Mouse (Mus musculus) inflammation-experienced regulatory T-cells, adult 6 months (primary cell): Measurements from ENCODE around the gene Rfx4. TPM values are rescaled to one million over a fixed set of nuclear protein-coding genes. Genes with fewer than 3 reads are reported as not detected.

Experiments
- ATAC-seq: one replicate; pipeline ENCODE4 v1.8.0; 2017
- polyA plus RNA-seq, 3 experiments: library from polyadenylated mRNA; unstranded; fragments of 100-300 nt; shearing (Covaris generic); gene quantifications; one replicate each; pipeline ENCODE4 v1.2.1; 2017

Rfx4 gene
- polyA plus RNA-seq, 3 experiments from 2014 or later = 0.18 TPM; not detected in 2

GRCm38 (mm10) chr10:84913148-84913547 is 157.3 kb downstream of the Rfx4 start:
- ATAC-seq = no peak

- ATAC-seq = no peak
Measured at GRCm38 (mm10) chr10:84915476-84915875, 159.6 kb downstream of the Rfx4 start.

DNA sequence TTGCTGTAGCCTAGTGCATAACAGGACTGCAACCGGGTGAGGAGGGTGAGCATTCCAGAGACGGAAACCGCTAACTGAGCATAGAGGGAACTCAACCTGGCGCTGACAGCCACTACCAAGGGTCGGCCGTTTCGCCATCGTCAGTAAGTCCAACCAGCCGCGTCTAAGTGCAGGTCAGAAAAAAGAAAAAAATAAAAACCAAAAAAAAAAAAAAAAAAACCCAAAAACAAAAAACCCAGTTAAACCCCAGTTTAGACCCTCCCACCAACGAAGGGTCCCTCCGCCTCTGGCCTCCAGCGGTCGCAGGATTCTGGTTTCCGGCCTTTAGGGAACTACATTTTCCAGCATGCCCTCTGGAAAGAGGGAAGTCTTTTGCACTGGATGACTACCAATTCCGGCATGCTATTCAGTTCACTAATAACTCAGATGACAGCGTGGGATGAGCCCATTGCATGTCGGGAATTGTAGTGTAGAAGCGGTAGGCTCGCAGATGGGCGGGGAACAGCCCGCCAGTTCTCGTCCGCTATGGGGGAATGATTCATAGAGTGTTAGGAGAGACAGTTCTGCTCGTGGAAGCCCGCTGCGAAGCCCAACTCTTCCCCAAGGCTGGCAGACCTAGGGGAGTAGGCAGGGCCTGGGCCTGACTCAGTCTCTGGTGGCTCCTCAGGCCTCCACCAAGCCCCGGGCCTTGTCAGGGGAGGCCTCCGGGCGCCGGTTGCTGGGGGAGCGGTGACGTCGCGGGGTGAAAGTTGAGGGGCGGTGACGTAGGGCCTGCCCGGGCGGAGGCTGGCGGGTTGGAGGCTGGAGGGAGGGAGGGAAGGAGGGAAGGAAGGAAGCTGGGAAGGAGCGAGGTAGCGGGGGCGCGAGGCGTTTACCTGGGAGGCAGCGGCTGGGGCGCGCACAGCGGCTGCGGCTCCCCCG is 161.2 kb downstream of the Rfx4 start, which contains the start of gene Ric8b:
Gene Ric8b (plus strand): TSS at position 807 of the 921 bp plus-strand sequence.
- peak; percentile 95 for ATAC-seq

DNA sequence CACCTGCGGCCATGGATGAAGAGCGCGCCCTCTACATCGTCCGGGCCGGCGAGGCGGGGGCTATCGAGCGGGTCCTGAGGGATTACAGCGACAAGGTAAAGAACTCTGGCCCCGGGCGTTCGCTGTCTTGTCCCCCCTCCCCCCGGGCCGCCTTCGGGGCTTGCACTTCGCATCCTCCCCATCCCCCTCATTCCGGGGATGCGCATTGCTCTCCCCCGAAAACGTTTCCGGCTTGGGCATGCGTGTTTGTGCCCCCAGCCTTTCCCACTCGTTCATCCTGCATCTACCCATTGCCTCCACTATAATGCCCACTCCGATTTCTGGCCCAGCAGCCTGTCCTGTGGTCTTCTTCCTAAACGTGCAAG is 161.9 kb downstream of the Rfx4 start:
- ATAC-seq = peak; percentile 19

- no peak for ATAC-seq
Measured at GRCm38 (mm10) chr10:84926336-84926735, 170.5 kb downstream of the Rfx4 start.

DNA sequence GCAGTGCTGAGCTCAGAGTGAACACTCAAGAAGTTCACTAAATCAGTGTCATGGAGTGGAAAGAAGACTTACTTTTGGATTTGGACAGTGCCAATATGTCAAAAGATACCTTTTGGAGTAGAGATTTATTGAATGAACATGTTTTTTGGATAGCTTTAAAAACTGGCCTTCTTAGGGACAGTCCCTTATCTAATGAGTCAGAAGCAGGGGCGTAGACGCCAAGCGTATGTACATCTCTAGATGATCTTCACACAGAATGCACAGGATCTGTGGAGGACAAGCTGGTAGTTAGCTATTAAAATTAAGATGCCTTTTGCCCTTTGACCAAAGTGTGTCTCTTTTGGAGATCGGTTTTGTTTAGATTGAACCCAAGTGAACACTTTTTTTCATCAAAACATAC is 171.0 kb downstream of the Rfx4 start:
- ATAC-seq = peak; percentile 73

GRCm38 (mm10) chr10:84928465-84928864 is 172.6 kb downstream of the Rfx4 start:
- ATAC-seq = peak; percentile 26

DNA sequence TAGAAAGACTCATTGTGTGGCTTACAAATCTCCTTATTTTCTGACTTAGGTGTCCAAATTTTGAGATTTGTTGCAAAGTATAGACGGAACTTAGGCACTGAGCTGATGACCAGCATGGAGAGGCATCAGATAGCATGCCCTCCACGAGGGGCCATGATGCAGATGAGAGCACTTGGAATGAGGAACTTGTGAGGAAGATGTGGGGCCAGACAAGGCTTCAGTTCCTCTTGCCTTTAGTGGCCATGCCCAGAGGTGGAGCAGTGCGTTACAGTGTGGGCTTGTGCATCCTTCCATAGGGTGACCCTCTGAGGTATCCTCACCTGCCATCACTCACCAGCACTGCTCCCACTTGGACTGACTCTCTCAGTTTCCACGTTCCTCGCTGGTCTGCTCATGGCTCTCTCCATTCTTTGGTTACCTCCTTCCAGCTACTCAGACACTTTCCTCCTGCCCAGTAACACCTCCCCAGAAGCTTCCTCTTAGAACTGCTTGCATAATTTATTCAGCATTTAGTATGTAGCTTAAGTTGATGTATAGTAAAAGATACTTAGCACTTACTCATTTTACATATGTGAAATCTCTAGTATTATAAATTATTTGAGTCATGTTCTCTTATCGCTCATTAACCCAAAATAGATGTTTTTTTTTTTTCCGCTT is 179.8 kb downstream of the Rfx4 start:
- ATAC-seq = no peak

GRCm38 (mm10) chr10:84936832-84937515 is 181.1 kb downstream of the Rfx4 start:
- ATAC-seq = no peak

- ATAC-seq = no peak
Measured at GRCm38 (mm10) chr10:84938094-84938820, 182.4 kb downstream of the Rfx4 start.

GRCm38 (mm10) chr10:84938886-84939285 is 183.0 kb downstream of the Rfx4 start:
- no peak for ATAC-seq

DNA sequence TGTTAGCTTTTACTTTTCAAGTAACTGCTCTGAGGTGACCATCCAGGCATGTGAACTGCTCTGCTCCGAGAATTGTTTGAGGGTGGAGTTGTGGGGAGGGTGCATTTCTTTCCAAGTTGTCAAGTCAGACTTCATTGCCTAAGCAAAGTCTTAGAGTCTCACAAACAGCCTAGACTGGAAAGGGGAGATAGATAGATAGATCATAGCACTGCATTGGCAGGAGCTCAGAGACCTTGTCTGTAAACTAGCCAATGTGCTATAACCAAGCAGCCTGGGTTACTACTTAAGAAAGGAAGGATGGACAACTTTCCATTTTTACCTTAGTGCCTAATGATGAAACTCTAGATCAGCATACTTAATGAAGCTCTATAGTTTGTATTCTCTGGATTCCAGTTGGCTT is 184.5 kb downstream of the Rfx4 start:
- no peak for ATAC-seq

GRCm38 (mm10) chr10:84945692-84946091 is 189.8 kb downstream of the Rfx4 start:
- ATAC-seq = no peak

DNA sequence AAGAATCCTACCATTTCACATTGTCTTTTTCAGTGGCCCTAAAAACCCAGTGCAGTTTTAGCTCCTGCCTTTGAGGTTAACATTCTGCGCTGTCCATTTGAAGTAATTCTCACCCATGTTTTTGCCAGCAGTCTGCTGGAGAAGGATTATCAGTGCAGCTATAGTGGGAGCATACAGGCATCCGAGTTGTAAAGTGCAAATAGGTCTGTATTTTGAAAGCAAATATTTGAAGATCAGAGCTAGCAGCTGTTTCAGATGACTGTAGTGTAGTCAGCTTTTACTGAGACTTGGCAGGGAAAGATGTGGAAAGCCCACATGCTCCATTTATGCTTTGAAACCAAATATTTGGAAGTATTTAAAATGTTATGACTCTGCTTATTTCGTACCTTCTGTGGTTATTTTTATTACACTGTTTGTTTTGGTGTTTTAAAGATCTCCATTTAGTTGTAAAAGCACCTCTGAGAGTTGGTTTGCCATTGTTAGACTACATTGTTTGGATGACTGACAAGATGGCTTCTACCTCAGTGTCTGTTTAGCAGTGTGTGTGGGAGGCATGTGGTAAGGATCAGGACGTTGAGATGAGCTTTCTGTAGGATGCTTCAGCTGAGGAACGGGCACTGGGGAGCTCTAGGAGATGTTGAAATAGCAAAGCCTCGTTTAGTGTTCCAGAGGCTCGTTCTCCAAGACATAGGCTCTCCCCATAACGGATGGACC is 193.3 kb downstream of the Rfx4 start:
- no peak for ATAC-seq

DNA sequence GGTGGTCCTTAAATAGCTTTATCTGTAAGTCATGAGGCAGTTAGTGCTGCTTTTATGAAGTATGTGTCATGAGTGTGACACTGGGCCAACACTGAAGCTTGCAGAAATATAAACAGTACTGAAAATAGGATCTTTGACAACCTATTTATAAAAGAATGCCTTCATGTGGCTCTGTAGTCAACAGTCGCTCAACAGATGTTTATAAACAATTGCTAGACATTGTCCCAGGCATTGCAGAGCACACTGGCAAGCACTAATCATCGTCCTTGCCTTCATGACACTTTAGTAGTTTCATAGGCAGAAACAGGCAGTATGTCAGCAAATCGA is 193.8 kb downstream of the Rfx4 start:
- no peak for ATAC-seq

- ATAC-seq = no peak
Measured at GRCm38 (mm10) chr10:84950384-84950783, 194.5 kb downstream of the Rfx4 start.

DNA sequence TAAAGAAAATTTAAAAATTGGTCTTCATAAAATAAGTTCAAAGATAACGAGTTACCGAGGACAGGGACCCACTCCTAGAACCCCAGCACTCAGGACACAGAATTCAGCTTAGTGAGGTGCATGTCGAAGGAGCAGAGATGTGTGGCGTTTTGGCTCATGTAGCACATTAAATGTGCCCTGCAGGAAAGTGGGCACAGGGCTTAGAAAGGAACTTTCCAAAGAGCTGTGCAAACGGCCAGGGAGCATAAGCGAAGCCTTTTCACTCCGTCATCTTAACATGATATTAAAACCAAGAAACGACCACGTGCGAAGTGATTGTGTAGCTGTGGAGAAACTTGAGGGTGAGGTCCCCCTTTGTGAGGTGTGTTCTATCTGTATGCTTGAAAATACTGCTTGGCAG is 198.4 kb downstream of the Rfx4 start:
- ATAC-seq = no peak

Other genes with a start within 250 kb of the Rfx4 start
- gene Ckap4, start 222.0 kb upstream of the Rfx4 start, polyA plus RNA-seq = under 1 TPM in 2 of 3 experiments, not detected in 1; 0.26 to 0.36 TPM
- gene Tcp11l2, start 179.4 kb upstream of the Rfx4 start, polyA plus RNA-seq = 100 to 1,000 TPM; 111 to 212 (median 193) TPM
- gene Polr3b, start 133.8 kb upstream of the Rfx4 start, polyA plus RNA-seq = 10 to 100 TPM; 14.2 to 16.8 (median 15.2) TPM
- gene Ric8b, start 161.6 kb downstream of the Rfx4 start, polyA plus RNA-seq = 1 to 10 TPM; 5.4 to 9.2 (median 7.6) TPM